Comparison of ENCODE assay signal across 9 mouse cellular contexts in genomic region chr1:191075199-191075883, GRCm38 (mm10). TPM values are rescaled to one million over a fixed set of nuclear protein-coding genes. Genes with fewer than 3 reads are reported as not detected.
A peak's percentile ranks its signal among the peaks of the same experiment; 100 is the strongest.
DNase-seq lines count a peak whose midpoint lies in the region; ATAC-seq lines count a peak whose summit lies in the region.
"Had no signal": no experiment of that assay in that cellular context is flagged by ENCODE, and none has a peak within 500 bp of the region (broad histone marks: within the 10 kb centered on the region; RNA-seq: fewer than 3 reads in every experiment).

No protein-coding gene starts in this region.

- H3K4me3 ChIP-seq in midbrain, embryonic 10.5 days = no peak overlapping the region
- H3K4me3 ChIP-seq in midbrain, embryonic 16.5 days (ENCODE audit: low read depth, low read length) = no peak overlapping the region
- H3K4me3 ChIP-seq in embryonic facial prominence, embryonic 10.5 days = no peak overlapping the region
- no peak overlapping the region for H3K4me3 ChIP-seq in neural tube, embryonic 11.5 days (ENCODE audit: low read depth, low read length)
- H3K4me3 ChIP-seq: embryonic facial prominence, embryonic 13.5 days had no signal

- 77% methylated on average over 10 of the region's 10 CpGs for WGBS in midbrain, embryonic 10.5 days
- 72% methylated on average over 10 of the region's 10 CpGs for WGBS in midbrain, embryonic 16.5 days
- WGBS in embryonic facial prominence, embryonic 10.5 days = 66% methylated on average over 10 of the region's 10 CpGs
- 68% methylated on average over 10 of the region's 10 CpGs for WGBS in neural tube, embryonic 11.5 days

- H3K9ac ChIP-seq in midbrain, embryonic 16.5 days (ENCODE audit: low read depth, low read length) = no peak overlapping the region
- H3K9ac ChIP-seq in neural tube, embryonic 11.5 days (ENCODE audit: low read length) = no peak overlapping the region
- H3K9ac ChIP-seq: embryonic facial prominence, embryonic 13.5 days had no signal

- H3K27ac ChIP-seq in midbrain, embryonic 10.5 days (replicated peaks) = no peak overlapping the region
- no peak overlapping the region for H3K27ac ChIP-seq in midbrain, embryonic 16.5 days (ENCODE audit: low read length)
- H3K27ac ChIP-seq in embryonic facial prominence, embryonic 10.5 days (replicated peaks) = no peak overlapping the region
- H3K27ac ChIP-seq in neural tube, embryonic 11.5 days (ENCODE audit: low read depth, low read length) = no peak overlapping the region
- H3K27ac ChIP-seq: embryonic facial prominence, embryonic 13.5 days had no signal

- no peak for ATAC-seq in midbrain, embryonic 16.5 days
- ATAC-seq in neural tube, embryonic 11.5 days (ENCODE audit: insufficient read depth, low FRiP score, low TSS enrichment) = no peak

- no peak overlapping the region for H3K4me2 ChIP-seq in midbrain, embryonic 16.5 days (ENCODE audit: low read length)
- no peak overlapping the region for H3K4me2 ChIP-seq in neural tube, embryonic 11.5 days (ENCODE audit: low read depth)
- H3K4me2 ChIP-seq: embryonic facial prominence, embryonic 13.5 days had no signal

- no peaks in the 10 kb centered on the region for H3K9me3 ChIP-seq in midbrain, embryonic 10.5 days (replicated peaks)
- no peaks in the 10 kb centered on the region for H3K9me3 ChIP-seq in midbrain, embryonic 16.5 days (replicated peaks; ENCODE audit: control insufficient read depth, low read length, poor library complexity, severe bottlenecking)
- H3K9me3 ChIP-seq in embryonic facial prominence, embryonic 10.5 days = no peaks in the 10 kb centered on the region
- no peaks in the 10 kb centered on the region for H3K9me3 ChIP-seq in neural tube, embryonic 11.5 days (ENCODE audit: control insufficient read depth, low read length)
- H3K9me3 ChIP-seq: embryonic facial prominence, embryonic 13.5 days had no signal

- H3K4me1 ChIP-seq in midbrain, embryonic 10.5 days = no peaks in the 10 kb centered on the region
- H3K4me1 ChIP-seq in midbrain, embryonic 16.5 days (ENCODE audit: control insufficient read depth, insufficient read depth, low read length) = no peaks in the 10 kb centered on the region
- no peaks in the 10 kb centered on the region for H3K4me1 ChIP-seq in embryonic facial prominence, embryonic 10.5 days
- no peaks in the 10 kb centered on the region for H3K4me1 ChIP-seq in neural tube, embryonic 11.5 days (ENCODE audit: control insufficient read depth, insufficient read depth, low read length)
- H3K4me1 ChIP-seq: embryonic facial prominence, embryonic 13.5 days had no signal

- no peaks in the 10 kb centered on the region for H3K27me3 ChIP-seq in midbrain, embryonic 10.5 days (ENCODE audit: low read depth, poor library complexity, severe bottlenecking)
- H3K27me3 ChIP-seq in midbrain, embryonic 16.5 days (ENCODE audit: control insufficient read depth, insufficient read depth, low read depth, low read length) = no peaks in the 10 kb centered on the region
- no peaks in the 10 kb centered on the region for H3K27me3 ChIP-seq in embryonic facial prominence, embryonic 10.5 days (replicated peaks; ENCODE audit: low read depth, poor library complexity, severe bottlenecking)
- H3K27me3 ChIP-seq in neural tube, embryonic 11.5 days (ENCODE audit: control insufficient read depth, insufficient read depth, low read length) = no peaks in the 10 kb centered on the region
- H3K27me3 ChIP-seq: embryonic facial prominence, embryonic 13.5 days had no signal

- intact Hi-C loops in left cerebral cortex, postnatal 4 days (cut with DNase I) = loop anchor here (10.0 kb wide), 1 partner anchor 131 kb away; no protein-coding TSS in a partner anchor

- peaks cover 100% of the 10 kb centered on the region for H3K36me3 ChIP-seq in midbrain, embryonic 10.5 days
- no peaks in the 10 kb centered on the region for H3K36me3 ChIP-seq in midbrain, embryonic 16.5 days (ENCODE audit: control insufficient read depth, insufficient read depth, low read length)
- peaks cover 100% of the 10 kb centered on the region for H3K36me3 ChIP-seq in embryonic facial prominence, embryonic 10.5 days (replicated peaks)
- peaks cover 12% of the 10 kb centered on the region for H3K36me3 ChIP-seq in neural tube, embryonic 11.5 days (ENCODE audit: control insufficient read depth, insufficient read depth, low read length)

- DNase-seq in midbrain, embryonic 10.5 days (ENCODE audit: low spot score) = peak; percentile 37
- DNase-seq in adipocyte (ENCODE audit: low spot score) = peak; percentile 83
- peak; percentile 62 for DNase-seq in embryonic facial prominence, embryonic 10.5 days (ENCODE audit: low spot score)
- peak; percentile 53 for DNase-seq in induced T-regulatory cell, adult 2 months (ENCODE audit: low read depth)
- peak; percentile 50 for DNase-seq in left cerebral cortex, postnatal 4 days
- peak; percentile 48 for DNase-seq in neural tube, embryonic 11.5 days (ENCODE audit: low spot score)
- no peak for DNase-seq in c-Kit-positive CD71-positive TER-119-positive erythroid progenitor cells, embryonic 14.5 days (ENCODE audit: low spot score)

RNA-seq across cellular contexts. Expression of gene Nsl1, which starts 12.5 kb away (rescaled TPM):
- 34.9 and 35.9 TPM in 2 replicates for polyA plus RNA-seq in midbrain, embryonic 10.5 days (2016; fragmentation: Nextera tagmentation; extraction: Ambion mirVana)
- polyA plus RNA-seq in midbrain, embryonic 16.5 days (2015; fragmentation: Nextera tagmentation; extraction: Ambion mirVana) = 2.4 and 3.2 TPM in 2 replicates
- 35.4 and 38.6 TPM in 2 replicates for polyA plus RNA-seq in embryonic facial prominence, embryonic 10.5 days (2016; fragmentation: Nextera tagmentation; extraction: Ambion mirVana)
- 1 to 10 TPM; 2.3 to 2.7 TPM for total RNA-seq in left cerebral cortex, postnatal 4 days (2021)
- polyA plus RNA-seq in neural tube, embryonic 11.5 days (2014; fragmentation: Nextera tagmentation; extraction: Ambion mirVana) = 19.7 and 22.9 TPM in 2 replicates

RNA-seq across cellular contexts. Expression of gene Tatdn3, which starts 12.6 kb away (rescaled TPM):
- polyA plus RNA-seq in midbrain, embryonic 10.5 days (2016; fragmentation: Nextera tagmentation; extraction: Ambion mirVana) = 10.4 and 11.1 TPM in 2 replicates
- 14.1 and 16.7 TPM in 2 replicates for polyA plus RNA-seq in midbrain, embryonic 16.5 days (2015; fragmentation: Nextera tagmentation; extraction: Ambion mirVana)
- polyA plus RNA-seq in embryonic facial prominence, embryonic 10.5 days (2016; fragmentation: Nextera tagmentation; extraction: Ambion mirVana) = 10.3 and 12.4 TPM in 2 replicates
- 10 to 100 TPM; 15.2 to 17.1 TPM for total RNA-seq in left cerebral cortex, postnatal 4 days (2021)
- 9.4 and 13.3 TPM in 2 replicates for polyA plus RNA-seq in neural tube, embryonic 11.5 days (2014; fragmentation: Nextera tagmentation; extraction: Ambion mirVana)

RNA-seq across cellular contexts. Expression of gene Batf3, which starts 22.3 kb away (rescaled TPM):
- polyA plus RNA-seq in midbrain, embryonic 10.5 days (2016; fragmentation: Nextera tagmentation; extraction: Ambion mirVana) = 3.7 and 4.1 TPM in 2 replicates
- polyA plus RNA-seq in midbrain, embryonic 16.5 days (2015; fragmentation: Nextera tagmentation; extraction: Ambion mirVana) = 0.80 and 1.6 TPM in 2 replicates
- 7.1 and 9.8 TPM in 2 replicates for polyA plus RNA-seq in embryonic facial prominence, embryonic 10.5 days (2016; fragmentation: Nextera tagmentation; extraction: Ambion mirVana)
- total RNA-seq in left cerebral cortex, postnatal 4 days (2021) = 1 to 10 TPM in 1 of 2 experiments, under 1 TPM in 1; 0.62 to 1.2 TPM
- 4.7 and 4.8 TPM in 2 replicates for polyA plus RNA-seq in neural tube, embryonic 11.5 days (2014; fragmentation: Nextera tagmentation; extraction: Ambion mirVana)

RNA-seq across cellular contexts. Expression of gene Spata45, which starts 38.9 kb away (rescaled TPM):
- polyA plus RNA-seq in midbrain, embryonic 10.5 days (2016; fragmentation: Nextera tagmentation; extraction: Ambion mirVana) = not detected in 2 replicates
- polyA plus RNA-seq in midbrain, embryonic 16.5 days (2015; fragmentation: Nextera tagmentation; extraction: Ambion mirVana) = not detected in 2 replicates
- not detected in 2 replicates for polyA plus RNA-seq in embryonic facial prominence, embryonic 10.5 days (2016; fragmentation: Nextera tagmentation; extraction: Ambion mirVana)
- not detected for total RNA-seq in left cerebral cortex, postnatal 4 days (2021)
- not detected in 2 replicates for polyA plus RNA-seq in neural tube, embryonic 11.5 days (2014; fragmentation: Nextera tagmentation; extraction: Ambion mirVana)
- polyA plus RNA-seq: embryonic facial prominence, embryonic 13.5 days had no signal

RNA-seq across cellular contexts. Expression of gene Flvcr1, which starts 49.4 kb away (rescaled TPM):
- polyA plus RNA-seq in midbrain, embryonic 10.5 days (2016; fragmentation: Nextera tagmentation; extraction: Ambion mirVana) = 8.3 and 8.6 TPM in 2 replicates
- 7.8 and 7.9 TPM in 2 replicates for polyA plus RNA-seq in midbrain, embryonic 16.5 days (2015; fragmentation: Nextera tagmentation; extraction: Ambion mirVana)
- polyA plus RNA-seq in embryonic facial prominence, embryonic 10.5 days (2016; fragmentation: Nextera tagmentation; extraction: Ambion mirVana) = 6.9 and 7.4 TPM in 2 replicates
- total RNA-seq in left cerebral cortex, postnatal 4 days (2021) = 10 to 100 TPM; 27.0 to 27.6 TPM
- 10.7 and 11.2 TPM in 2 replicates for polyA plus RNA-seq in neural tube, embryonic 11.5 days (2014; fragmentation: Nextera tagmentation; extraction: Ambion mirVana)
